Mouse (Mus musculus) layer of hippocampus, postnatal 36 days (tissue): ENCODE data around the gene Rsph9. TPM values are rescaled to one million over a fixed set of nuclear protein-coding genes. Genes with fewer than 3 reads are reported as not detected.

ENCODE experiments used
- DNase-seq, 2 experiments: peaks; one replicate each; pipeline ENCODE4 v3.0.0; 2022
- total RNA-seq, 2 experiments: library from RNA; stranded (reverse); gene quantifications; 2 replicates each; pipeline ENCODE4 v1.2.3; 2021

Gene Rsph9
- total RNA-seq, 2 experiments from 2014 or later, result 25.5 to 25.6 TPM

DNA sequence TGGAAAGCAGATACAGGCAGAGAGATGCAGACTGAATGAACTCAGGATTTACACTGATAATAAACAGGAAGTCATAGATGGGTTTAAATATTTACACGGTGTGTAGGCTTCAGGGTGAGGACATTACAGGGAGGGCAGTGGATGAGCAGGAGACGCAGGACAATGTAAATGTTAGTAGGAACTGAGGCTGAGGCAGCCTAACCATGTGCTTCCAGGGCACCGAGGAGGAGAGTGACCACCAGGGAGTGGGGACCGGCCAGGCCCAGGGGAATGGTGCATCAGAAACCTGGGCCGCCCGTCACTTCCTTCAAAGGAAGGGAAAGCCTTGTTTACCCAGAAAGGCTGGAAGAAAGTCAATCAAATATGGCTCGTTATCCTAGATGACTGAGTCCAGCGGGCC is 45.5 kb downstream of the Rsph9 start:
- no peak for DNase-seq

DNA sequence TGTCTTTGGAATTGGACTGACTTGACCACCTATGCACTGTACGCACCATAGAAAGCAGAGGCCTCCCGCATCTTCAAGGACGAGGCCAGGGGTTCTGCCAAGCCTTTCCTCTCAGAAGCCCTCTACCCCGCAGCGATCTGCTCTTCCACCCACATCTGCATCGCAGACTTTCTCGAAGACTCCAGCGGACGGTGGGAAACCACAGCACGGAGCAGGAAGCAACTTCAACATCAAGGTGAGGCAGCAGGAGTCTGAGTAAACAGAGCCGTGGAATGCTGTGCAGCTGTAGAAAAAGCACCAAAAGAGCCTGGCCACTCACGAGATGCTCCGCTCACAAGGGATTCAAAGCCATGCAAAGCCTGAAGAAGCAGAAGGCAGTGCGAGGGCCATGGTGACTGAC is 52.1 kb downstream of the Rsph9 start:
- DNase-seq, result no peak

DNA sequence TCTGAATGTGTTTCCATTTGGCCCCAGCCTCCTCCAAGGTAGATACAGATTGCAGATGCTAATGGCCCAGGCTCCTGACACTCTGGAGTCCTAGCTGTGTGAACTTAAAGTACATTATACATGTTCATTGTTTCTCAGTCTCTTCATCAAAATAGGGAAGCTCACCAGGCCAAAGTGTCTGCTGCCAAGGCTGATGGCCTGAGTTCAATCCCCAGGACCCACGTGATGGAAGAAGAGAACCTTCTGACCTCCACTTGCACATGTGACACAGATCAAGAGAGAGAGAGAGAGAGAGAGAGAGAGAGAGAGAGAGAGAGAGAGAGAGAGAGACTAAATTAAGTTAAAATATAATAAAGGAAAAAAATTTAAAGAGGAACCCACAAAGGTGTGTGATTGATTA is 52.7 kb downstream of the Rsph9 start:
- DNase-seq, result no peak

DNA sequence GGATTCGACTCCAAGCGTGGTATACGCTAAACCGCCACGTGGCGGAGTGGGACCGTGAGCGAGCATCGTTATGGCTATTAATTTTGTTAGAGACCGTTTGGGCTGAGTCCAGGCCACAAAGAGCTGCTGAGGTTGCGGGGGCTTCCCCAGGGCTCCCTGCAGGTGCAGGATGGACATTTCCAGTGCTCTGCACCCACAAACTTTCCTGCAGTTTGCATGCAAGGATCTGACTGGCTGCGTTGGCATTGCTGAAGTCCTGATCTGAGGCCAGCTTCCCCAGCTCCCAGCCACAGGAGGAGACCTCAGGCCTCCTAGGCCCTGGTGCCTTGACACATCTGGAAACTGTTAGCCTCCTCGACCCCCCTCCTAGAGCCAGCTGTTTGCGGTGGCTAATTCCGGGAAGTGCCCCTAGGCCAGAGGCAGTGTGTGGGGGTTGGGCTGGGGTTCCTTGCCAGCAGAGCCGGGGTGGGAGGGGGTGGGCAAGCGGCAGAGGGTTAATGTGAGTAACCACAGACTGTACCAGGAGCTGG is 57.6 kb downstream of the Rsph9 start:
- no peak for DNase-seq

DNA sequence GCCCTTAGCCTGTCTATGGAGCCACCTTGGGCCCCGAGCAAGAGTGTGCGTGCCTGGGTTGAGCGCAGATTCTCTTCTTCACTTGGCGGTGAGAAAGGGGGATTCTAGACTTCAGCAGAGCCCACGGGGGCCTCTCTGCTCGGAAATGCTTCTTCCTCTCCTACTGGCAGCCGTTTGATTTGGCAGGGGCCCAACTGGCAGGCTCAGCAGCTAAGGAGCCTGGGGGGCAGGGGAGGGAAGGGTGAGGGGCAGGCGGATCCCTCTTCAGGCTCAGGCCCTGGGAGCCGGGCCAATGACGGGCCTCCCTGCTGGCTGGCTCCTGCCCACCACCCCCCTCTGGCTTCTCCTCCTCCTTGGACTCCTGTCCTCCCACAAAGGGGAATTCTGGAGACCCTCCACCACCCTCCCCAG is 59.9 kb downstream of the Rsph9 start:
- DNase-seq, result peak; percentile 71 to 74

DNA sequence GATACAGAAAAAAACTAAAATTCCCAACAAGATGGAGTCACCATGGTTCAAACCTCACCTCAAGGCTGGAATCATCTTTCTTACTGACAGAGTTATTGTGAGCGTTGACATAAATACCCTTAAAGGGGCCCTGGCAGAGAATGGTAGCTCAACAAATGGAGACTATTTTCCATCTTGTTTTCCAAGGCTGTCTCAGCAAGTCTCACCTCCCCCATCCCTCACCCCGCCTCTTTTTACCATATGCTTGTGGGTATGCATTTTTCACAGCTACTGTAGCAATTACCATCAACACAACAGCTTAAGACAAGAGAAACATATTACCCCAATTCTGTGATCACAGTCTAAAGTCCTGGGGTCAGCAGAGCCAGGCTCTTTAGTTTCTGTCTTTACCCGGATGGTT is 60.6 kb downstream of the Rsph9 start:
- no peak for DNase-seq

DNA sequence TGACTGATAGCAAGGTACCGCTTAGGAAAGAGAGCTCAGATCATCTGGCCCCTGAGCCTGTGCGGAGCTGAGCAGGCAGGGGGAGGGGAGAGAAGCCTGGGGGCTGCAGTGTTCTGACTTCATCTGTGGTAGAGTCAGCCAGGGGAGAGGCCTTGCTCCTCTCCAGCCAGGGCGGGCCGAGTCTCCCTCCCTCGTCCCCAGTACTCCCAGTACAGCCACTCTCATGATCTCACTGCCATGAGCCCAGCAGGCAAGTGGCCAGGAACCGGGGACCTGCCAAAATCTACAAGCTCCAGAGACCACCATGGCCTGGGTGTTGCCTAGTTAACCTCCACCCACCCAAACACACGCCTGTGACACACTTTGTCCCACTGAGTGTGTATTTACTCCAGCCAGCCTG is 62.4 kb downstream of the Rsph9 start:
- DNase-seq, result no peak

DNA sequence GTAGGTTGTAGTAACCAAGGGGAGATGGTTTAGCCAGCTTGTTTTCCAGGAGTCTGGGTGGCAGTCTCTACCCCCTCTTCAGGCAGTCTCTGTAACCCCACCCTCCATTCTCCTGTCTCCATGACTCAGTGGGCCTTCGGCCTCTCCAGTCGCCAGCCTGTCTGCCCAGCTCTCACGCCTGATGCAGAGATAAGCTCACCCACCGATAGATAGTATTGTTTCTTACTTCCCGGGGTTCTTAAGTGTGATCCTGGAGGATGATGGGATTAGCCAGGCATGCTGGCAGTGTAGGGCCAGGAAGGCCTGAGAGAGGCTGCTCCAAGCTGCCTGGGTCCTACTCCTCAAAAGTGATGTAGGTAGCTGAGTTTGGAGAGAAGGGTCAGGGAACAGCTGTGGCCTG is 63.0 kb downstream of the Rsph9 start:
- no peak for DNase-seq

DNA sequence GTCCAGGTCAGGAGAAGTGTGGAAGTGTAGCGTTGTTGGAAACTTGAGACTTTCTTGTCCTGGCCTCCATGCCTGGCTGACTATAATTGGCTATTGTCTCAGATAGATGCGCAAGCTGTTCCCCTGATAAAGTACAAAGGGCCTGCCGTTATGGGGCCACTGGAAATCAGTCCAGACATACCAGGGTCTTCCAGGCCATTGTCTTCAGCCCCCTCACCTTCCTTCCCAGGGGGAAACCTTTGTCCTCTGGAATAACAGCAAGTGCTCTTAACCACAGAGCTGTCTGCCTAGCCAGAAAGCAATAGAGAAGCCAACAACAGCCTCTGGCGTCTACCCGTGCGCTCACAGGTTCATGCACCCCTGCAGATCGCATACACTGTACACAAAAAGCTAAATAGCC is 63.6 kb downstream of the Rsph9 start:
- DNase-seq, result no peak

DNA sequence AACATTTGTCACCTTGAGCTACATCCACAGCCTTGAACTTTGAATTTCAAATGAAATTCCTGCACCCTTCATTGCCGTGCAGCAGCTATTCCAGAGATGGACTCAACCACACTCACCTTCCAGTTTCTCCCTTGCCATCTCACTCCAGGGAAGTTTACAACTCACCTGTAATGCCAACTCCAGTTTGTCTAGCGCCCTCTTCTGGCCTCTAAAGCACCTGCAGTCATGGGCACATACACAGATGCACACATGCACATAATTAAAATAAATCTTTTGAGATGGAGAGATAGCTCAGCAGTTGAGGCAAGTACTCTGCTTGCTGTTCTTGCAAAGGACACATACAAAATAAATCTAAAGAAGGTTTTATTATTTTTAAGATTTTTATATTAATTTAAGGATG is 65.0 kb downstream of the Rsph9 start:
- no peak for DNase-seq

DNA sequence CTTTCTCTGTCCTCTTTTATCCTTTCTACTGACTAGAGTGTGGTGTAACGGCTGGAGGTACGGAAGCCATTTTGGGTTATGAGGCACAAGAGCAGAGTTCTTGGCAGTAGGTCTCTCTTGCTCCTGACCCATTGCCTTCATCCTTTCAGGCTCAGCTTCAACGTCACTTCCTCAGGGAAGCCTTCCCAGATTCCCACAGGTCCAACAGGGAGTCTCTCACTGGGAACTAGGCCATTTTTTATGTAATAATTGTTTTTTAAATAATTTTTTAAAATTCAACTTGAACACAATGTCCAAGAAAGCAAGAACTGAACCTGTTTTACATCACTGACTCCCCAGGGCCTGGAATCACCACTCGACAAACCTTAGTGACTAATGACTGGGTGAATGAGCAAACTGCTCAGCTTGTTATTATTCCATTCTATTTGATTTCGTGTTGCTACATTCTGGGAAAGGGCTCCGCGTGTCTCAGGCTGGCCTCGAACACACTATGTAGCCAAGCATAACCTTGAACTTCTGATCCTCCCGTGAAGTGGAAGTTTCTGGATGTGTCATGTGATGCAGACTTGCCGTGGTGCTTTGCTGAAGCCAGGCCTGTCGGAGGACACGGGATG is 66.0 kb downstream of the Rsph9 start:
- DNase-seq, result no peak

DNA sequence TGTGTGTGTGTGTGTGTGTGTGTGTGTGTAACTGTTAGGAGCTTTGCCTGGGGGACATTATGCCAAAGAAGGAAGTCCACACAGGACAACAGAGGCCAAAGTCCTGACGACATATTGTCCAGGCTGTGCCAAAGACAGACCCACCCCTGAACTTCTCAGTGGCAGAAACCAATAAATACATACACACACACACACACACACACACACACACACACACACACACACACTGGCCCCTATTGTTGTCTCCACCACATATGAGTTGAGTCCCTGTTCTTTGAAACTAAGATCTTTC is 67.8 kb downstream of the Rsph9 start:
- no peak for DNase-seq

DNA sequence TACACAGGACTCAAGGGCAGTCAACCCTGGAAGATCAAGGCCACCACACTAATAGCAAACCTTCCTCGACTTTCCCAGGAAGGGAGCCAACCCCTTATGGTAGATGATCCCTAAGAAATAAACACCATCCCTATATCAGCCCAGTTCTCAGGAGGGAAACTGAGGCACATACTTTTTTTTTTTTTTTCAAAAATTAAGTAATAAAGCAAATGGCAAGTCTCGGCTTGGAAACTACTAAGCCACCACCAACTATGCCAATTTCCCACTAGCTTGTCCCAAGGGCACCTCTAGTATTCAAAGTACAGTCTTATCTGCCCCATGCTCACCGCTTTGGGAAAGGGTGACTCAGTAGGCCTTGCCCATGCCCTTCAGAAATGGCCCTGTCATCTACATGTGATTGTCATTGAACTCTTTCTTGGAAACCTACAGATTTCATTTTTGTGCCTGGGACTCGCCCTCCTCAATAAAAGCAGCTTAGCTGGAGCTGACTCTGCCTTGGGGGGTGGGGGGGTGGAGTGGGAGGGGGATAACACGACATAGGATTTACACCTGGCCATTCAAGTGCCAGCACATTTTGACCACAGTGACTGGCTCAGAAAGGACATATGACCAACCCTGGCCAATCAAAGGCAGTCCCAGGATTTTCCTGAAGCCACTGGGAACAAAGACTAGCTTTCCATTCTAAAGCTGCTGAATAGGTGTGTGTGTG is 68.3 kb downstream of the Rsph9 start:
- DNase-seq, result no peak

DNA sequence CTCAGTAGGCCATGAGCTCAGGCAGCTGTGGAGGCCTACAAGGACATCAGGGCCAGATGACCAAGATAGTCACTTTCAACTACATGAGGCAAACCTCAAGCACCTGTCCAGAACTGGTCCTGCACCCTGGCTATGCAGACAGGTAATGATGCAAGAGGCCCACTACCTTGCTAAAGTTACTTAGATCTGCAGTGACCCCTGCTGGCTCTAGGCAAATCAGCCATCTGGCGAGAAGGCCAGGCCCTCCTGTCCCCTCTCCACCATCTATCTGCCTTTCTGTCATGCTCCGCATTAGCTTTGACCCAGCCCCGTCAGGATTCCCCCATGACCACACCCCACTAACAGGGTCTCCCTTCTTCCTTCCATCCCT is 68.9 kb downstream of the Rsph9 start:
- DNase-seq, result no peak

DNA sequence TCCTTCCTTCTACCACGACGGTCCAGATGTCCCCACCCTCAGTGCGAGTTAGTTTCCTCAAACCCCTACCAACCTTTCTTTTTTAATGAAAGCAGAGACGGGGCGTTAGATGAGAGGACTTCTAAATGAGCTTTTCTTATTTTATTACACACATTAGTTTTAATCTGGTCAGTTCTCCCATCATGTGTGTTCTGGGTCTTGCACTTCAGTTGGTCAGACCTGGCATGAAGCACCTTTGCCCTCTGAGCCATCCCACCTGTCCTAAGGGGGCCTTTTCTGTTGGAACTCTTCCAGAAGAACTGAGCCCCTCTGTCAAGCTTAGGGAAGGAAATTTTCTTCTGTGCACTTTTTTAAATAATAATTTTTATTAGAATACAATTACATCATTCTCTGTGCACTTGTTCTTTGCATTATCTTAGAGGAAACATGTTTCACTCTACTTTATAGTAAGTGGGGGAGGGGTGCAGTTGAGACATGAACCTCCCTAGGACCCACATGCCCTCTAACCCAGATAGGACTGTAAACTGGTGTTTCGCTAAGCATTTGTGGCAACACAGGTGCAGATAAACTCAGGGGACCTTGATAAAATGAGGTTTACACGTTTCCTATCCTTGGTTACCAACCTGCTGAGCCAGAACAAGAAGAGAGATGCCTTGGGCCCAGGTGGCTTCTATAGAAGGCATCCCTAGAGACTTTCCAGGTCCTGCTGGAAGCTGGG is 69.5 kb downstream of the Rsph9 start:
- no peak for DNase-seq

DNA sequence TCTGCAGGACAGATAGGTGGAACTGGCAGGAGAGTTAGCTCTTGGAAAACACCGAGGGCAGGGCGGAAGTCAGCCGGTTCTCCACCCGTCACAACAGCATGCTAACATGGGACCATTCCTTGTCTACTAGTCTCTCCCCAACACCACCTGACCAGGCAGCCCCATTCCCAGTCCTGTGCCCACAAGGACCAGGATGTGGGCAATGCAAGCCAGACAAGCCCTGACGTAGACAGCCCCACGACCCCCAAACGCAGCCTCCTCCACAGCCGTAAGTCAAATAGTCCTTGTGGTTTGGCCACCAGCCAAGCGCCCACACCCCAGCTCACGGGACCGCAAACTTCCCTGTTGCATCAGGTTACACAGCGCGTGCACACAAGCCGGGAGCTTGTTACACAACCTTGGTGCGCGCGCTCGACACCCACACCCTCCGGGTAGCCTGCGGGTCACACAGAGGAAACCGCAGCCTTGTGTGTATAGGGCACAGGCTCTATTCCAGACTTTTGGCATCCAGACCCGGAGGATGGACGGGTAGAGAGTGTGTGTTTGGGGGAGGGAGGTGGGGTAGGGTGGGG is 70.2 kb downstream of the Rsph9 start:
- DNase-seq, result peak in 1 of 2 experiments; percentile 17

Other genes starting within 250 kb of the Rsph9 start
- gene Vegfa, start 111.8 kb downstream of the Rsph9 start, total RNA-seq, result 10 to 100 TPM; 68.1 to 99.0 TPM
- 10 to 100 TPM; 81.0 to 83.8 TPM for gene Mrps18a, start 33.2 kb downstream of the Rsph9 start, total RNA-seq
- 10 to 100 TPM in 1 of 2 experiments, 1 to 10 TPM in 1; 10.0 to 10.4 TPM for gene Mad2l1bp, start 9.3 kb upstream of the Rsph9 start, total RNA-seq
- 100 to 1,000 TPM; 123 to 137 TPM for gene Gtpbp2, start 16.8 kb upstream of the Rsph9 start, total RNA-seq
- 1 to 10 TPM; 5.5 to 5.8 TPM for gene Polh, start 58.4 kb upstream of the Rsph9 start, total RNA-seq
- gene Xpo5, start 58.6 kb upstream of the Rsph9 start, total RNA-seq, result 10 to 100 TPM; 47.9 to 49.7 TPM
- gene Polr1c, start 103.8 kb upstream of the Rsph9 start, total RNA-seq, result 10 to 100 TPM; 34.5 to 35.1 TPM
- gene Yipf3, start 103.9 kb upstream of the Rsph9 start, total RNA-seq, result 10 to 100 TPM; 78.7 to 92.4 TPM
- gene Lrrc73, start 109.3 kb upstream of the Rsph9 start, total RNA-seq, result 10 to 100 TPM; 60.4 to 63.5 TPM
- gene Tjap1, start 138.8 kb upstream of the Rsph9 start, total RNA-seq, result 10 to 100 TPM; 50.4 to 72.7 TPM
- gene Dlk2, start 153.2 kb upstream of the Rsph9 start, total RNA-seq, result 10 to 100 TPM; 46.9 to 52.4 TPM
- gene Abcc10, start 184.1 kb upstream of the Rsph9 start, total RNA-seq, result 1 to 10 TPM; 8.2 to 9.0 TPM
- 10 to 100 TPM; 56.3 to 60.0 TPM for gene Zfp318, start 239.5 kb upstream of the Rsph9 start, total RNA-seq